Mouse (Mus musculus): ENCODE data around the gene Slc12a3. TPM values are rescaled to one million over a fixed set of nuclear protein-coding genes. Genes with fewer than 3 reads are reported as not detected.

Slc12a3 gene
- polyA plus RNA-seq, 1 experiment, result not detected

GRCm38 (mm10) chr8:94358541-94358940 is 29.5 kb downstream of the Slc12a3 start:
- H3K27me3 ChIP-seq (ENCODE audit: control insufficient read depth, insufficient read depth, insufficient read length), result peaks cover 28% of the 10 kb centered on the region
- no peak for TF ChIP-seq MAX (IDR thresholded peaks at IDR 0.05)
- no peak for TF ChIP-seq FOSL1 (IDR thresholded peaks at IDR 0.05; ENCODE audit: insufficient read depth, low read length, poor library complexity, severe bottlenecking)
- no peak for TF ChIP-seq MYOG (IDR thresholded peaks at IDR 0.05; ENCODE audit: control insufficient read depth, extremely low read depth, insufficient read length)
- no peak for TF ChIP-seq CTCF (IDR thresholded peaks at IDR 0.05; ENCODE audit: control insufficient read depth, insufficient read depth, insufficient read length)
- TF ChIP-seq USF1 (IDR thresholded peaks at IDR 0.05; ENCODE audit: low read depth), result no peak
- TF ChIP-seq MYOD1 (IDR thresholded peaks at IDR 0.05; ENCODE audit: control insufficient read depth, insufficient read length, low read depth), result no peak
- TF ChIP-seq CEBPB (IDR thresholded peaks at IDR 0.05; ENCODE audit: low read depth), result no peak
- no peak overlapping the region for H3K4me3 ChIP-seq (ENCODE audit: insufficient read depth, poor library complexity, severe bottlenecking)
- no peaks in the 10 kb centered on the region for H3K79me2 ChIP-seq (ENCODE audit: control insufficient read depth, insufficient read depth)
- no peaks in the 10 kb centered on the region for H3K36me3 ChIP-seq (ENCODE audit: control insufficient read depth, insufficient read depth)
- no peaks in the 10 kb centered on the region for H3K79me3 ChIP-seq (ENCODE audit: low read depth)
- H3ac ChIP-seq (ENCODE audit: control insufficient read depth, insufficient read length, low read depth), result no peak overlapping the region

- Histone ChIP-seq H3K79me3 (ENCODE audit: low read depth) (no peaks in the 10 kb centered on the region), H3K79me2 (ENCODE audit: control insufficient read depth, insufficient read depth) (no peaks in the 10 kb centered on the region), H3ac (ENCODE audit: control insufficient read depth, insufficient read length, low read depth) (no peak overlapping the region), H3K36me3 (ENCODE audit: control insufficient read depth, insufficient read depth) (no peaks in the 10 kb centered on the region), H3K27me3 (ENCODE audit: control insufficient read depth, insufficient read depth, insufficient read length) (peaks cover 12% of the 10 kb centered on the region), H3K4me3 (ENCODE audit: insufficient read depth, poor library complexity, severe bottlenecking) (no peak overlapping the region)
- no peak for TF ChIP-seq CEBPB (IDR thresholded peaks at IDR 0.05; ENCODE audit: low read depth)
- no peak for TF ChIP-seq MYOG (IDR thresholded peaks at IDR 0.05; ENCODE audit: control insufficient read depth, extremely low read depth, insufficient read length)
- no peak for TF ChIP-seq MAX (IDR thresholded peaks at IDR 0.05)
- no peak for TF ChIP-seq MYOD1 (IDR thresholded peaks at IDR 0.05; ENCODE audit: control insufficient read depth, insufficient read length, low read depth)
- no peak for TF ChIP-seq USF1 (IDR thresholded peaks at IDR 0.05; ENCODE audit: low read depth)
- TF ChIP-seq FOSL1 (IDR thresholded peaks at IDR 0.05; ENCODE audit: insufficient read depth, low read length, poor library complexity, severe bottlenecking), result no peak
- TF ChIP-seq CTCF (IDR thresholded peaks at IDR 0.05; ENCODE audit: control insufficient read depth, insufficient read depth, insufficient read length), result no peak
These were observed 32.9 kb downstream of the Slc12a3 start for GRCm38 (mm10) chr8:94361774-94362431.

GRCm38 (mm10) chr8:94362607-94363239 is 33.7 kb downstream of the Slc12a3 start:
- Histone ChIP-seq H3K4me3 (ENCODE audit: insufficient read depth, poor library complexity, severe bottlenecking) (no peak overlapping the region), H3K36me3 (ENCODE audit: control insufficient read depth, insufficient read depth) (no peaks in the 10 kb centered on the region), H3K79me3 (ENCODE audit: low read depth) (no peaks in the 10 kb centered on the region), H3K27me3 (ENCODE audit: control insufficient read depth, insufficient read depth, insufficient read length) (peaks cover 9% of the 10 kb centered on the region), H3K79me2 (ENCODE audit: control insufficient read depth, insufficient read depth) (no peaks in the 10 kb centered on the region), H3ac (ENCODE audit: control insufficient read depth, insufficient read length, low read depth) (no peak overlapping the region)
- TF ChIP-seq USF1 (IDR thresholded peaks at IDR 0.05; ENCODE audit: low read depth) (no peak), MAX (IDR thresholded peaks at IDR 0.05) (no peak), MYOD1 (IDR thresholded peaks at IDR 0.05; ENCODE audit: control insufficient read depth, insufficient read length, low read depth) (no peak), FOSL1 (IDR thresholded peaks at IDR 0.05; ENCODE audit: insufficient read depth, low read length, poor library complexity, severe bottlenecking) (no peak), CEBPB (IDR thresholded peaks at IDR 0.05; ENCODE audit: low read depth) (no peak), CTCF (IDR thresholded peaks at IDR 0.05; ENCODE audit: control insufficient read depth, insufficient read depth, insufficient read length) (no peak), MYOG (IDR thresholded peaks at IDR 0.05; ENCODE audit: control insufficient read depth, extremely low read depth, insufficient read length) (no peak)

- Histone ChIP-seq H3K36me3 (ENCODE audit: control insufficient read depth, insufficient read depth) (no peaks in the 10 kb centered on the region), H3K79me3 (ENCODE audit: low read depth) (no peaks in the 10 kb centered on the region), H3K4me3 (ENCODE audit: insufficient read depth, poor library complexity, severe bottlenecking) (no peak overlapping the region), H3K79me2 (ENCODE audit: control insufficient read depth, insufficient read depth) (no peaks in the 10 kb centered on the region), H3ac (ENCODE audit: control insufficient read depth, insufficient read length, low read depth) (no peak overlapping the region), H3K27me3 (ENCODE audit: control insufficient read depth, insufficient read depth, insufficient read length) (peaks cover 8% of the 10 kb centered on the region)
- TF ChIP-seq MYOG (IDR thresholded peaks at IDR 0.05; ENCODE audit: control insufficient read depth, extremely low read depth, insufficient read length) (no peak), FOSL1 (IDR thresholded peaks at IDR 0.05; ENCODE audit: insufficient read depth, low read length, poor library complexity, severe bottlenecking) (no peak), MYOD1 (IDR thresholded peaks at IDR 0.05; ENCODE audit: control insufficient read depth, insufficient read length, low read depth) (peak; percentile 33)
These were observed 34.3 kb downstream of the Slc12a3 start for GRCm38 (mm10) chr8:94363288-94363688.

- H3K4me3 ChIP-seq (ENCODE audit: insufficient read depth, poor library complexity, severe bottlenecking), result no peak overlapping the region
- TF ChIP-seq MYOD1 (IDR thresholded peaks at IDR 0.05; ENCODE audit: control insufficient read depth, insufficient read length, low read depth) (no peak), CEBPB (IDR thresholded peaks at IDR 0.05; ENCODE audit: low read depth) (no peak), MAX (IDR thresholded peaks at IDR 0.05) (no peak), CTCF (IDR thresholded peaks at IDR 0.05; ENCODE audit: control insufficient read depth, insufficient read depth, insufficient read length) (no peak), MYOG (IDR thresholded peaks at IDR 0.05; ENCODE audit: control insufficient read depth, extremely low read depth, insufficient read length) (no peak), FOSL1 (IDR thresholded peaks at IDR 0.05; ENCODE audit: insufficient read depth, low read length, poor library complexity, severe bottlenecking) (no peak)
- peaks cover 2% of the 10 kb centered on the region for H3K27me3 ChIP-seq (ENCODE audit: control insufficient read depth, insufficient read depth, insufficient read length)
- no peaks in the 10 kb centered on the region for H3K79me3 ChIP-seq (ENCODE audit: low read depth)
- no peak overlapping the region for H3ac ChIP-seq (ENCODE audit: control insufficient read depth, insufficient read length, low read depth)
- no peaks in the 10 kb centered on the region for H3K79me2 ChIP-seq (ENCODE audit: control insufficient read depth, insufficient read depth)
- no peaks in the 10 kb centered on the region for H3K36me3 ChIP-seq (ENCODE audit: control insufficient read depth, insufficient read depth)
These were observed 34.9 kb downstream of the Slc12a3 start for GRCm38 (mm10) chr8:94363906-94364305.

All from C2C12 (cell line).